Mouse (Mus musculus): Measurements from ENCODE around the gene Ssbp3. TPM values are rescaled to one million over a fixed set of nuclear protein-coding genes. Genes with fewer than 3 reads are reported as not detected.
A peak's percentile ranks its signal among the peaks of the same experiment; 100 is the strongest.

The Ssbp3 gene
- polyA plus RNA-seq, 1 experiment from 2014 or later: 81.5 TPM

GRCm38 (mm10) chr4:107072343-107072742 lies 161.8 kb downstream of the Ssbp3 start:
- ATAC-seq (ENCODE audit: low FRiP score, low TSS enrichment): no peak
- 74% methylated on average over 9 of the region's 9 CpGs for WGBS
- Histone ChIP-seq H3K9me3 (ENCODE audit: control insufficient read depth, low read length) (no peaks in the 10 kb centered on the region), H3K4me2 (replicated peaks; ENCODE audit: low read depth, low read length) (no peak overlapping the region), H3K4me3 (ENCODE audit: low read length) (no peak overlapping the region), H3K9ac (ENCODE audit: low read depth, low read length) (no peak overlapping the region), H3K27ac (ENCODE audit: low read depth, low read length) (no peak overlapping the region), H3K36me3 (ENCODE audit: control insufficient read depth, insufficient read depth, low read length) (no peaks in the 10 kb centered on the region), H3K27me3 (ENCODE audit: control insufficient read depth, insufficient read depth, low read length) (no peaks in the 10 kb centered on the region), H3K4me1 (ENCODE audit: control insufficient read depth, insufficient read depth, low read length) (no peaks in the 10 kb centered on the region)

- Histone ChIP-seq H3K9ac (ENCODE audit: low read depth, low read length) (no peak overlapping the region), H3K9me3 (ENCODE audit: control insufficient read depth, low read length) (no peaks in the 10 kb centered on the region), H3K36me3 (ENCODE audit: control insufficient read depth, insufficient read depth, low read length) (no peaks in the 10 kb centered on the region), H3K4me2 (replicated peaks; ENCODE audit: low read depth, low read length) (no peak overlapping the region), H3K27me3 (ENCODE audit: control insufficient read depth, insufficient read depth, low read length) (no peaks in the 10 kb centered on the region), H3K4me3 (ENCODE audit: low read length) (no peak overlapping the region), H3K27ac (ENCODE audit: low read depth, low read length) (no peak overlapping the region), H3K4me1 (ENCODE audit: control insufficient read depth, insufficient read depth, low read length) (no peaks in the 10 kb centered on the region)
- ATAC-seq (ENCODE audit: low FRiP score, low TSS enrichment): no peak
- 74% methylated on average over 5 of the region's 5 CpGs for WGBS
Measured at GRCm38 (mm10) chr4:107075456-107075855, 165.0 kb downstream of the Ssbp3 start.

GRCm38 (mm10) chr4:107078894-107079293 lies 168.4 kb downstream of the Ssbp3 start:
- Histone ChIP-seq H3K27me3 (ENCODE audit: control insufficient read depth, insufficient read depth, low read length) (no peaks in the 10 kb centered on the region), H3K36me3 (ENCODE audit: control insufficient read depth, insufficient read depth, low read length) (no peaks in the 10 kb centered on the region), H3K4me2 (replicated peaks; ENCODE audit: low read depth, low read length) (no peak overlapping the region), H3K9ac (ENCODE audit: low read depth, low read length) (no peak overlapping the region), H3K27ac (ENCODE audit: low read depth, low read length) (no peak overlapping the region), H3K9me3 (ENCODE audit: control insufficient read depth, low read length) (no peaks in the 10 kb centered on the region), H3K4me3 (ENCODE audit: low read length) (no peak overlapping the region), H3K4me1 (ENCODE audit: control insufficient read depth, insufficient read depth, low read length) (peaks cover 6% of the 10 kb centered on the region; the same call in 1 of the 2 replicates)
- WGBS: 81% methylated on average over 3 of the region's 4 CpGs
- no peak for ATAC-seq (ENCODE audit: low FRiP score, low TSS enrichment)

- H3K9me3 ChIP-seq (ENCODE audit: control insufficient read depth, low read length): no peaks in the 10 kb centered on the region
- no peak overlapping the region for H3K27ac ChIP-seq (ENCODE audit: low read depth, low read length)
- H3K36me3 ChIP-seq (ENCODE audit: control insufficient read depth, insufficient read depth, low read length): no peaks in the 10 kb centered on the region
- H3K4me3 ChIP-seq (ENCODE audit: low read length): no peak overlapping the region
- H3K9ac ChIP-seq (ENCODE audit: low read depth, low read length): no peak overlapping the region
- ATAC-seq (ENCODE audit: low FRiP score, low TSS enrichment): no peak
- H3K27me3 ChIP-seq (ENCODE audit: control insufficient read depth, insufficient read depth, low read length): no peaks in the 10 kb centered on the region
- H3K4me1 ChIP-seq (ENCODE audit: control insufficient read depth, insufficient read depth, low read length): peaks cover 12% of the 10 kb centered on the region; the same call in 1 of the 2 replicates
- H3K4me2 ChIP-seq (replicated peaks; ENCODE audit: low read depth, low read length): no peak overlapping the region
Measured at GRCm38 (mm10) chr4:107079716-107080115, 169.2 kb downstream of the Ssbp3 start.

GRCm38 (mm10) chr4:107082185-107082584 lies 171.7 kb downstream of the Ssbp3 start:
- no peak overlapping the region for H3K4me3 ChIP-seq (ENCODE audit: low read length)
- 91% methylated on average over 3 of the region's 3 CpGs for WGBS
- no peak for ATAC-seq (ENCODE audit: low FRiP score, low TSS enrichment)
- peaks cover 15% of the 10 kb centered on the region; the same call in 1 of the 2 replicates for H3K4me1 ChIP-seq (ENCODE audit: control insufficient read depth, insufficient read depth, low read length)
- H3K9ac ChIP-seq (ENCODE audit: low read depth, low read length): no peak overlapping the region
- no peak overlapping the region for H3K4me2 ChIP-seq (replicated peaks; ENCODE audit: low read depth, low read length)
- no peaks in the 10 kb centered on the region for H3K36me3 ChIP-seq (ENCODE audit: control insufficient read depth, insufficient read depth, low read length)
- H3K9me3 ChIP-seq (ENCODE audit: control insufficient read depth, low read length): no peaks in the 10 kb centered on the region
- H3K27me3 ChIP-seq (ENCODE audit: control insufficient read depth, insufficient read depth, low read length): no peaks in the 10 kb centered on the region
- H3K27ac ChIP-seq (ENCODE audit: low read depth, low read length): 0 out of 2 replicates have a peak overlapping the region, but pooled peaks have one; percentile 17

GRCm38 (mm10) chr4:107083126-107083525 lies 172.6 kb downstream of the Ssbp3 start:
- Histone ChIP-seq H3K4me1 (ENCODE audit: control insufficient read depth, insufficient read depth, low read length) (peaks cover 15% of the 10 kb centered on the region; the same call in 1 of the 2 replicates), H3K9me3 (ENCODE audit: control insufficient read depth, low read length) (no peaks in the 10 kb centered on the region), H3K9ac (ENCODE audit: low read depth, low read length) (no peak overlapping the region), H3K27me3 (ENCODE audit: control insufficient read depth, insufficient read depth, low read length) (no peaks in the 10 kb centered on the region), H3K4me2 (replicated peaks; ENCODE audit: low read depth, low read length) (no peak overlapping the region), H3K27ac (ENCODE audit: low read depth, low read length) (no peak overlapping the region), H3K36me3 (ENCODE audit: control insufficient read depth, insufficient read depth, low read length) (no peaks in the 10 kb centered on the region), H3K4me3 (ENCODE audit: low read length) (no peak overlapping the region)
- 93% methylated on average over 4 of the region's 4 CpGs for WGBS
- no peak for ATAC-seq (ENCODE audit: low FRiP score, low TSS enrichment)

GRCm38 (mm10) chr4:107084343-107084742 lies 173.8 kb downstream of the Ssbp3 start:
- H3K4me3 ChIP-seq (ENCODE audit: low read length): no peak overlapping the region
- no peaks in the 10 kb centered on the region for H3K36me3 ChIP-seq (ENCODE audit: control insufficient read depth, insufficient read depth, low read length)
- no peak overlapping the region for H3K9ac ChIP-seq (ENCODE audit: low read depth, low read length)
- no peaks in the 10 kb centered on the region for H3K27me3 ChIP-seq (ENCODE audit: control insufficient read depth, insufficient read depth, low read length)
- no peak overlapping the region for H3K4me2 ChIP-seq (replicated peaks; ENCODE audit: low read depth, low read length)
- 46% methylated on average over 1 of the region's 1 CpGs for WGBS
- ATAC-seq (ENCODE audit: low FRiP score, low TSS enrichment): 0 out of 2 replicates have a peak, but pooled peaks have one; percentile 10
- no peak overlapping the region for H3K27ac ChIP-seq (ENCODE audit: low read depth, low read length)
- H3K4me1 ChIP-seq (ENCODE audit: control insufficient read depth, insufficient read depth, low read length): peaks cover 15% of the 10 kb centered on the region; the same call in 1 of the 2 replicates
- no peaks in the 10 kb centered on the region for H3K9me3 ChIP-seq (ENCODE audit: control insufficient read depth, low read length)

- H3K4me3 ChIP-seq (ENCODE audit: low read length): no peak overlapping the region
- WGBS: 23% methylated on average over 6 of the region's 6 CpGs
Measured at GRCm38 (mm10) chr4:107084858-107085257, 174.4 kb downstream of the Ssbp3 start.

GRCm38 (mm10) chr4:107091696-107092095 lies 181.2 kb downstream of the Ssbp3 start:
- Histone ChIP-seq H3K9ac (ENCODE audit: low read depth, low read length) (no peak overlapping the region), H3K36me3 (ENCODE audit: control insufficient read depth, insufficient read depth, low read length) (no peaks in the 10 kb centered on the region), H3K4me3 (ENCODE audit: low read length) (no peak overlapping the region), H3K4me1 (ENCODE audit: control insufficient read depth, insufficient read depth, low read length) (no peaks in the 10 kb centered on the region), H3K27ac (ENCODE audit: low read depth, low read length) (no peak overlapping the region), H3K27me3 (ENCODE audit: control insufficient read depth, insufficient read depth, low read length) (no peaks in the 10 kb centered on the region), H3K4me2 (replicated peaks; ENCODE audit: low read depth, low read length) (no peak overlapping the region), H3K9me3 (ENCODE audit: control insufficient read depth, low read length) (no peaks in the 10 kb centered on the region)
- WGBS: 66% methylated on average over 14 of the region's 14 CpGs
- ATAC-seq (ENCODE audit: low FRiP score, low TSS enrichment): no peak

More at GRCm38 (mm10) chr4:107084858-107085257, 174.4 kb downstream of the Ssbp3 start:
- Histone ChIP-seq H3K4me1 (ENCODE audit: control insufficient read depth, insufficient read depth, low read length) (peaks cover 15% of the 10 kb centered on the region; the same call in 1 of the 2 replicates), H3K36me3 (ENCODE audit: control insufficient read depth, insufficient read depth, low read length) (no peaks in the 10 kb centered on the region), H3K9ac (ENCODE audit: low read depth, low read length) (no peak overlapping the region), H3K27ac (ENCODE audit: low read depth, low read length) (0 out of 2 replicates have a peak overlapping the region, but pooled peaks have one; percentile 24), H3K4me2 (replicated peaks; ENCODE audit: low read depth, low read length) (no peak overlapping the region), H3K27me3 (ENCODE audit: control insufficient read depth, insufficient read depth, low read length) (no peaks in the 10 kb centered on the region), H3K9me3 (ENCODE audit: control insufficient read depth, low read length) (no peaks in the 10 kb centered on the region)
- ATAC-seq (ENCODE audit: low FRiP score, low TSS enrichment): peak; percentile 84
